Mouse (Mus musculus) embryonic facial prominence, embryonic 14.5 days (tissue): Measurements from ENCODE around the gene Lrrc29. TPM values are rescaled to one million over a fixed set of nuclear protein-coding genes. Genes with fewer than 3 reads are reported as not detected.

Experiments used
- ATAC-seq: fragments of 200-750 bp; cut with Nextera tagmentation; 2 replicates; pipeline ENCODE4 v1.8.0; 2017; ENCODE audit warnings: low read depth, moderate number of reproducible peaks, moderate TSS enrichment
- DNase-seq: peaks from one replicate; pipeline ENCODE4 v3.0.0-alpha.2; 2015; ENCODE audit warnings: low spot score
- H3K27ac ChIP-seq: fragments of 300-500 bp; sonication (generic); replicated peaks from 2 replicates; pipeline ENCODE4 v1.5.1; 2014; ENCODE audit warnings: low read depth, mild to moderate bottlenecking, low read length, moderate library complexity
- H3K27me3 ChIP-seq: fragments of 300-500 bp; sonication (generic); replicated peaks from 2 replicates; pipeline ENCODE4 v1.6.1; 2014; ENCODE audit warnings: low read length; ENCODE audit not compliant: control insufficient read depth, insufficient read depth
- H3K36me3 ChIP-seq: fragments of 300-500 bp; sonication (generic); 2 replicates; pipeline ENCODE4 v1.6.1; 2014; ENCODE audit warnings: low read length, mixed read lengths; ENCODE audit not compliant: control insufficient read depth, insufficient read depth
- H3K4me1 ChIP-seq: fragments of 300-500 bp; sonication (generic); 2 replicates; pipeline ENCODE4 v1.6.1; 2014; ENCODE audit warnings: antibody characterized with exemption, low read length; ENCODE audit not compliant: control insufficient read depth, insufficient read depth
- H3K4me2 ChIP-seq: fragments of 300-500 bp; sonication (generic); 2 replicates; pipeline ENCODE4 v1.6.1; 2014; ENCODE audit warnings: low read depth, mild to moderate bottlenecking, low read length, moderate library complexity, mixed read lengths
- H3K4me3 ChIP-seq: fragments of 300-500 bp; sonication (generic); 2 replicates; pipeline ENCODE4 v1.5.1; 2014; ENCODE audit warnings: low read depth, mild to moderate bottlenecking, low read length
- H3K9ac ChIP-seq: fragments of 300-500 bp; sonication (generic); 2 replicates; pipeline ENCODE4 v1.6.1; 2014; ENCODE audit warnings: low read depth, mild to moderate bottlenecking, low read length, moderate library complexity, mixed read lengths
- H3K9me3 ChIP-seq: fragments of 300-500 bp; sonication (generic); 2 replicates; pipeline ENCODE4 v1.6.1; 2016; ENCODE audit warnings: low read length; ENCODE audit not compliant: control insufficient read depth
- WGBS: fragments of 180-500 bp; shearing (Covaris S2); extraction: QIAGEN DNeasy Blood & Tissue Kit; methylation state at CpG from one replicate; pipeline ENCODE4 v1.1.7; 2014; 5-methylcytosine and 5-hydroxymethylcytosine counted together
- polyA plus RNA-seq: library from polyadenylated mRNA; unstranded; fragments of >200 nt; fragmentation: Nextera tagmentation; extraction: Ambion mirVana; gene quantifications from 2 replicates; pipeline ENCODE4 v1.2.1, GENCODE M21; 2014

Gene Lrrc29
- 1.4 and 2.4 TPM in 2 replicates for polyA plus RNA-seq

- peak within 1 kb of the TSS; percentile 79 for H3K27ac ChIP-seq
- peak; percentile 93 for ATAC-seq
- under 1% methylated on average over 31 of the region's 36 CpGs for WGBS
- H3K4me2 ChIP-seq = peak within 1 kb of the TSS; percentile 82
- no peaks in the 10 kb centered on the region for H3K27me3 ChIP-seq
- H3K9me3 ChIP-seq = no peaks in the 10 kb centered on the region
- H3K4me1 ChIP-seq = peaks cover 3% of the 10 kb centered on the region; the same call in 1 of the 2 replicates
- peak within 1 kb of the TSS; percentile 60 for H3K4me3 ChIP-seq
- DNase-seq = peak; percentile 98
- H3K36me3 ChIP-seq = peaks cover 56% of the 10 kb centered on the region
- peak within 1 kb of the TSS; percentile 77 for H3K9ac ChIP-seq
Measured at GRCm38 (mm10) chr8:105326141-105326672, at the start of gene Lrrc29, which contains the start of gene Tmem208. Gene Lrrc29, minus strand, starts transcription at chr8:105326278. Gene Tmem208, plus strand, starts transcription at chr8:105326354.

GRCm38 (mm10) chr8:105374513-105374966 lies 48.5 kb upstream of the Lrrc29 start:
- H3K4me3 ChIP-seq = peak overlapping the region; percentile 18
- peak overlapping the region; percentile 43 for H3K4me2 ChIP-seq
- DNase-seq = peak; percentile 33
- H3K27ac ChIP-seq = no peak overlapping the region
- peaks cover 7% of the 10 kb centered on the region for H3K4me1 ChIP-seq
- H3K9ac ChIP-seq = peak overlapping the region; percentile 20
- H3K36me3 ChIP-seq = no peaks in the 10 kb centered on the region
- WGBS = 36% methylated on average over 27 of the region's 33 CpGs
- peak; percentile 11; the same call in 1 of the 2 replicates for ATAC-seq
- H3K9me3 ChIP-seq = no peaks in the 10 kb centered on the region
- no peaks in the 10 kb centered on the region for H3K27me3 ChIP-seq

GRCm38 (mm10) chr8:105373032-105373431 lies 47.0 kb upstream of the Lrrc29 start, which contains the start of gene Plekhg4:
Gene Plekhg4, plus strand, starts transcription at chr8:105373274.
- DNase-seq (no peak), ATAC-seq (no peak)
- peak within 1 kb of the TSS; percentile 43 for H3K4me2 ChIP-seq
- no peaks in the 10 kb centered on the region for H3K9me3 ChIP-seq
- no peaks in the 10 kb centered on the region for H3K27me3 ChIP-seq
- 56% methylated on average over 2 of the region's 2 CpGs for WGBS
- H3K4me3 ChIP-seq = no peak within 1 kb of the TSS
- peaks cover 6% of the 10 kb centered on the region; the same call in 1 of the 2 replicates for H3K36me3 ChIP-seq
- H3K27ac ChIP-seq = no peak within 1 kb of the TSS
- no peaks in the 10 kb centered on the region for H3K4me1 ChIP-seq
- H3K9ac ChIP-seq = no peak within 1 kb of the TSS

- ATAC-seq = no peak
- no peak overlapping the region for H3K27ac ChIP-seq
- no peaks in the 10 kb centered on the region for H3K9me3 ChIP-seq
- no peak overlapping the region for H3K9ac ChIP-seq
- H3K4me3 ChIP-seq = no peak overlapping the region
- no peaks in the 10 kb centered on the region for H3K27me3 ChIP-seq
- H3K4me1 ChIP-seq = no peaks in the 10 kb centered on the region
- no peak for DNase-seq
- H3K4me2 ChIP-seq = no peak overlapping the region
- 71% methylated on average over 9 of the region's 9 CpGs for WGBS
- H3K36me3 ChIP-seq = peaks cover 9% of the 10 kb centered on the region; the same call in 1 of the 2 replicates
Measured at GRCm38 (mm10) chr8:105372473-105372872, 46.4 kb upstream of the Lrrc29 start.

GRCm38 (mm10) chr8:105367107-105367506 lies 41.0 kb upstream of the Lrrc29 start:
- ATAC-seq (no peak), DNase-seq (no peak)
- Histone ChIP-seq H3K9ac (no peak overlapping the region), H3K4me3 (no peak overlapping the region), H3K4me1 (no peaks in the 10 kb centered on the region), H3K36me3 (peaks cover 21% of the 10 kb centered on the region), H3K9me3 (peaks cover 3% of the 10 kb centered on the region; the same call in 1 of the 2 replicates), H3K27ac (no peak overlapping the region), H3K27me3 (no peaks in the 10 kb centered on the region), H3K4me2 (no peak overlapping the region)
- WGBS = 63% methylated on average over 2 of the region's 2 CpGs

- no peak overlapping the region for H3K4me2 ChIP-seq
- no peaks in the 10 kb centered on the region for H3K4me1 ChIP-seq
- no peak overlapping the region; the same call in 1 of the 2 replicates for H3K27ac ChIP-seq
- H3K9me3 ChIP-seq = peaks cover 3% of the 10 kb centered on the region; the same call in 1 of the 2 replicates
- no peak overlapping the region for H3K4me3 ChIP-seq
- DNase-seq = peak; percentile 67
- H3K9ac ChIP-seq = no peak overlapping the region
- no peak for ATAC-seq
- no peaks in the 10 kb centered on the region for H3K27me3 ChIP-seq
- H3K36me3 ChIP-seq = peaks cover 10% of the 10 kb centered on the region
- 66% methylated on average over 12 of the region's 12 CpGs for WGBS
Measured at GRCm38 (mm10) chr8:105361751-105362702, 35.9 kb upstream of the Lrrc29 start.

GRCm38 (mm10) chr8:105359646-105360045 lies 33.6 kb upstream of the Lrrc29 start:
- H3K27me3 ChIP-seq = no peaks in the 10 kb centered on the region
- no peaks in the 10 kb centered on the region for H3K9me3 ChIP-seq
- no peak overlapping the region for H3K27ac ChIP-seq
- no peak for ATAC-seq
- 30% methylated on average over 4 of the region's 4 CpGs for WGBS
- H3K36me3 ChIP-seq = peaks cover 3% of the 10 kb centered on the region; the same call in 1 of the 2 replicates
- no peak overlapping the region for H3K4me3 ChIP-seq
- no peaks in the 10 kb centered on the region for H3K4me1 ChIP-seq
- H3K4me2 ChIP-seq = no peak overlapping the region
- peak; percentile 79 for DNase-seq
- H3K9ac ChIP-seq = no peak overlapping the region

- DNase-seq (no peak), ATAC-seq (no peak)
- Histone ChIP-seq H3K4me2 (no peak overlapping the region), H3K9ac (no peak overlapping the region), H3K9me3 (no peaks in the 10 kb centered on the region), H3K36me3 (peaks cover 3% of the 10 kb centered on the region; the same call in 1 of the 2 replicates), H3K27me3 (no peaks in the 10 kb centered on the region), H3K4me3 (no peak overlapping the region), H3K27ac (no peak overlapping the region), H3K4me1 (no peaks in the 10 kb centered on the region)
- WGBS = 68% methylated on average over 15 of the region's 15 CpGs
Measured at GRCm38 (mm10) chr8:105359208-105359607, 33.1 kb upstream of the Lrrc29 start.
